Mouse (Mus musculus): ENCODE data around the gene Flrt3. TPM values are rescaled to one million over a fixed set of nuclear protein-coding genes. Genes with fewer than 3 reads are reported as not detected.
A peak's percentile ranks its signal among the peaks of the same experiment; 100 is the strongest.

Gene Flrt3
- total RNA-seq (2015) (not detected in 2 replicates), total RNA-seq (2017) (not detected in 2 replicates)

- ATAC-seq (replicated peaks; ENCODE audit: poor library complexity), result peak; percentile 99
These were observed at the start of gene Flrt3 for GRCm38 (mm10) chr2:140670963-140671702. Gene Flrt3, minus strand, starts transcription at chr2:140671469.

GRCm38 (mm10) chr2:140717407-140717806, 46.1 kb upstream of the Flrt3 start:
- ATAC-seq (replicated peaks; ENCODE audit: poor library complexity), result no peak

GRCm38 (mm10) chr2:140715822-140716221, 44.6 kb upstream of the Flrt3 start:
- ATAC-seq (replicated peaks; ENCODE audit: poor library complexity), result no peak

- no peak for ATAC-seq (replicated peaks; ENCODE audit: poor library complexity)
These were observed 36.3 kb upstream of the Flrt3 start for GRCm38 (mm10) chr2:140707550-140707949.

DNA sequence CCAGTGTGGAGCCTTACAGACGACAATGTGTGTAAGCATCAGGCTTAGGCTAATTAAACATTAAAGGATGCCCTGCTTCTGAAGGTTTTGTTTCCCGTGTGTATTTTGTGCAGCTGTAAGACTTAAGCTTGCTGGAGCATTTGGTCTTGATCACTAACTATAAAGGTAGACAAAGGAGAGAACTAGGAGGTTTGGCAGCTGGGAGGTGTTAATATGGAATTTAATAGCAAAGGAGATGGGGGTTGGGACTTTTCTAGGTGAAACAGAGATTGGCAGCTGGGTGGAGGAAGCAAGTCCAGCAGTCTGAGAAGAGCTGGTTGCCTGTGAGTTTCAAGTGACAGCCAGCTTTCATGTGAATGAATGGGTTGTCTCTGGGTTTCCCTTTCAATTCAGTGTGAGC, 34.0 kb upstream of the Flrt3 start:
- no peak for ATAC-seq (replicated peaks; ENCODE audit: poor library complexity)

DNA sequence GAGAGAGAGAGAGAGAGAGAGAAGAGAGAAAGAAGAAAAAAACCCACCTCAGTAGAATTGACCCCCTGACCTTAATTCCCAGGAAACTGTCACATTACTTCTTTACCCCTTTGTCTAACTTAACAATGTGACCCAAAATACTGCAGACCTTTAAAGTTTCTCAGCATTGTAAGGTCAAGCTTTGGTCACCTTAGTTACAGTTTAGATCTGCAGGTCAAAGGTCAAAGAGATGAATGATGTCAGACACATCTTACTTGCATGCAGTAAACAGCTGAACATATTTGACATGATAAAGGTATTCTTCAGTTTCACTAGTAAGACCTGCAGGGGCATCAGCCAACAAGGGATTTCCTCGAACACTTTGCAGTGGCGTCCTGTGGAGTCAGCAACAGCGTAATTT, 32.9 kb upstream of the Flrt3 start:
- no peak for ATAC-seq (replicated peaks; ENCODE audit: poor library complexity)

DNA sequence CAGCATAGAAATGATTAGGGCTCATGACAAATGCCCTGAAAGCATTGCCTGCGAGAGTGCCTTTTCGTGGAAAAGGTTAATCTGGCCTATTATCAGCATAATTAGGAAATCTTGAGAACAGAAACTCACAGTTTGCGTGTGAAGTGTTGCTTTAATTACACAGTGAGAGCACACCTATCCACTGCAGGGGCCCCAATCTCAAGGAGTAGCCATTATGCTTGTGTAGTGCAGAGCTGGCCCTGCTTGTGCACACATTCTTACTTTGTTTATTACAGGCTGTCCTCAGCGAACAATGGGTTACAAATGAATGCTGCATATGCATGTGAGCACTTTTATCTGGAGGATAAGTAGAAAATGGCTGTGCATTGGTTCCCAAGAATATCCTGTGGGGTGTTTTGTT, 32.1 kb upstream of the Flrt3 start:
- no peak for ATAC-seq (replicated peaks; ENCODE audit: poor library complexity)

GRCm38 (mm10) chr2:140698585-140698984, 27.3 kb upstream of the Flrt3 start:
- ATAC-seq (replicated peaks; ENCODE audit: poor library complexity), result no peak

DNA sequence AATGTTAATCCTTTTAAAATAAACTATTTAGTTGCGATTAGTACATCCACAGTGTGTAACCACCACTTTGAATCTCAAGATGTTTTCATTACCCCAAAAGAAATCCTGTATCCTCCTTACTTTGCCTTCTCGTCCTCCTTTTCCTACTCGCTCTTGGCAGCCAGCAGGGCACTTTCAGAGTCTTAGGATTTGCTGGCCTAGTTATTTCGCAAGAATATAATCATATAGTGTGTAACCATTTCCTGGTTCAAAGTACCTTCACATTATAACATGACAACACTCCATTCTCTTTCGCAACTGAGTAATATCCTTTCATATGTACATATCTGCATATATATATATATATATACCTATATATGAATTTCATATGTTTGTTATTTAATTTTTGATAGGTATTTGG, 22.6 kb upstream of the Flrt3 start:
- ATAC-seq (replicated peaks; ENCODE audit: poor library complexity), result peak; percentile 50

DNA sequence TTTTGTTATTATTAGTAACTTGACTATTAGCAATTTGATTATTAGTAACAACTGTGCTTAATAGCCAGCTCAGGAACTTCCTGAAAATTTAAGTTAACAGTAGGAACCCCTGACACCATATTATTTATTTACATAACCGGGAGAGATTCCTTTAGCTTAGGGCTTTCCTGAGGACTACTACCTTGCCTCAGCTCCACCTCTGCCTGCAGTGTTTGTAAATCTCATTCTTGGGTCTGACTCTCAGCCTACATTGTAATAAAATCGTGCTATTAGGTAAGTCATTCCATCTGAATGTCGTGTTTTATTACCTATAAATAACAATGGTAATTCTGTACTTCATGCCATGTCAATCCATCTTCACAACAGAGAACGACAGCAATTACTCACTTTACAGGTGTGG, 21.2 kb upstream of the Flrt3 start:
- no peak for ATAC-seq (replicated peaks; ENCODE audit: poor library complexity)

- 0 out of 2 replicates have a peak, but pooled peaks have one; percentile 31 for ATAC-seq (replicated peaks; ENCODE audit: poor library complexity)
These were observed 20.1 kb upstream of the Flrt3 start for GRCm38 (mm10) chr2:140691403-140691802.

GRCm38 (mm10) chr2:140690906-140691305, 19.6 kb upstream of the Flrt3 start:
- ATAC-seq (replicated peaks; ENCODE audit: poor library complexity), result peak; percentile 48; the same call in 1 of the 2 replicates

DNA sequence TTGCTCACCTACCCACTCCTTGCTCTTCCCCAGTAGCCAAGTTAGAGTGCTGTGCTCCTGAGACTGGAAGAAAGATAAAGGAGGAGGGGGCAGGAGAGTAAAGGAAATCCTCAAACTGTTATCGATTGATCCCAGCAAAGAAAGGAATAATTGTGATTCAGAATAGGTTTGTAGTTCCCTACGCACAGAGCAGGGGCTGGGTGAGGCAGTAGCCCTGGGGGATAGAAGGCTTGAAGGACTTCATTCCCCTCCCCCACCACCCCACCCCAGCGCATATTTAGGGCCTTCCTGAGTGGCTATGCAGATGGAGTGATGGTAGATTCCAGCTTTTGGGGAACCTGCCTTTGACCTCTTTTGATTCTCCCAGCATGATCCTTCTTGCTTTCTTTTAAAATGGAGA, 5.5 kb upstream of the Flrt3 start:
- no peak for ATAC-seq (replicated peaks; ENCODE audit: poor library complexity)

- no peak for ATAC-seq (replicated peaks; ENCODE audit: poor library complexity)
These were observed 2.2 kb upstream of the Flrt3 start for GRCm38 (mm10) chr2:140673466-140673865.

- ATAC-seq (replicated peaks; ENCODE audit: poor library complexity), result no peak
These were observed 812 bp downstream of the Flrt3 start for GRCm38 (mm10) chr2:140670457-140670856.

DNA sequence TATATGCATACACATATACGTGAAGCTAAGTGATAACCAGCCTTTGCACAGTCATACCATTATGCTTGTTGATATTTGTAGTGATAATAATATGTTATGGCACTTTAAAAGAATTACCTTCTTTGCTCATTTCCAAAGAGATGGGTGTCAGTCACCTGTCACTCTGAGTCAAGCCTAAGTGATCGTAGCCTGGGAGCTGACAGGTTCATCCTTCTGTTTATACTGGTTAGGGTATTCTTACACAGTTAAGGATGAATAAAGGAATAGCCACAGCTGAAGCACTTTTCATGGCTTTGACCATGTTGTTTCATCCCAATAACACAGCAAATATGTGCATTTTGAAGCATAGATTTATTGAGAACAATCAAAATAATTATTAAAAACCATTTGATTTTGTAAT, 1.5 kb downstream of the Flrt3 start:
- no peak for ATAC-seq (replicated peaks; ENCODE audit: poor library complexity)

DNA sequence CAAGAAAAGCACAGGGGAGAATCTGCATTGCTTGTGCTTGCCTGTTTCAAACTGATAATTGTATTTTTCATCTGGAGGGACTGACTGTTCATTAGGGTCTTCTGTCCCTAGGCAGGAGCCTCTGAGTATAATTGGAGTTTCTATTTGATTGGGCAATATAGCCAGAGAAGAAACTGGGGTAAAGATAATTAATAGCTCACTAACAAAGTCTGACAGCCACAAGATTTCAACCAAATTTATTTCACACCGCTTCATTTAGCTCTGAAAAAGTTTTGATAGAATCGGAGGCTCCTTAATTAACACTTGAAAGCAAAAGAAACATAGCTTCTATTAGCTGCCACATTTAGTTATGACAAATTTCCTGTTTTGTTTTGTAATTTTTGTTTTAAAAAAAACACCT, 2.2 kb downstream of the Flrt3 start:
- ATAC-seq (replicated peaks; ENCODE audit: poor library complexity), result no peak

GRCm38 (mm10) chr2:140668311-140668710, 3.0 kb downstream of the Flrt3 start:
- ATAC-seq (replicated peaks; ENCODE audit: poor library complexity), result peak; percentile 56; the same call in 1 of the 2 replicates

DNA sequence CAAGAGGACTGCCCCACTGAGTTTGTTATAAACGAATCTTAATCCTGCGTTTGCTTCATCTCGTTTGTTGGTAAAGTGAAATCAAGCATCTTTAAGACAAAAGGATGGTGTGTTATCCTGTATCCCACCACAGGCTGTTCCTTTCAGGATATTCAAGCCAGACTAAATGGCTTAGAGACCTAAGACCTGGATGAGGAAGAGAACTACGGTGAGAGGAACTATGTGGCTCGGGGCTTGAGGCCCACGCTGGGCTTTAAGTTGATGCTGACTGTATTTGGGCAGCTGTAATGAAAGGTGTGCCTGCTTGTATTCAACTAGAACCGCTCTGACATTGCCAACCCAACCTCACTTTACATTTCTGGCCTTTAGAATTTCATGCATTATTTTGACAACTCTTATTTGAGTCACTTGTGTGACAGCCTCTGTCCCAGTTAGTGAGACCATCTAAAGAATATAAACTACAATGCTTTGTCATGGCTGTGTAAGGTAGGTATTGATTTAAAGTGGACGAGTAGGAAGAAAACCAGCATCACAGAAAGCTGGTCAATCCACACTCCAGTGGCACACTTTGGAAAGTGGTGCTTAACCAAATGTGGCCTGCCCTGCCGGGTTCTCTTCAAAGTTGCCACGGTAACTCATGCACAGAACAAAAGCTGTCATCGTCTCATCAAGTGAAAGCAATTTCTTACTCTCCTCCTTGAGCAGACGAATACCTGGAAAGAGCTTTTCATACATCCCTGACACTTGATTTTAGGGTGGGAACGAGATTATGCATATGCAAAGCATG, 3.8 kb downstream of the Flrt3 start:
- no peak for ATAC-seq (replicated peaks; ENCODE audit: poor library complexity)

DNA sequence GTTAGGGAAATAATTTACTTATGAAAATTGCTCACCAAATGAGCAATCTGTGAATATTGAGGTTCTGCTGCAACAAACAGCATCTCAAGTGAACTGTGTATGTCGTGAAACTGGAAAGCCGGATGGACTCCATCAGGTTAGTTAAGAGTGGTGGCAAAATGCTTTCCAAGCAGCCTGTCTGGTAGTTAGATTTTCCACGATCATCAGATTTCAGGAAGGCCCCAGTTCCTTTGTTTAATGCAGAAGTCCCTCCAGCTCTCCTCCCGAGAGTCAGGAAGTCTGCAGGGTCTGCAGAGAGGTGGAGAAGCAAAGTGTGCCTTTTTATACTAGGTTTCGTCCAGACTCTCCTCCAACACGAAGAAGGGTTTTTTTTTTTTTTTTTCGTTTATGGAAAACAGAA, 4.4 kb downstream of the Flrt3 start:
- no peak for ATAC-seq (replicated peaks; ENCODE audit: poor library complexity)

DNA sequence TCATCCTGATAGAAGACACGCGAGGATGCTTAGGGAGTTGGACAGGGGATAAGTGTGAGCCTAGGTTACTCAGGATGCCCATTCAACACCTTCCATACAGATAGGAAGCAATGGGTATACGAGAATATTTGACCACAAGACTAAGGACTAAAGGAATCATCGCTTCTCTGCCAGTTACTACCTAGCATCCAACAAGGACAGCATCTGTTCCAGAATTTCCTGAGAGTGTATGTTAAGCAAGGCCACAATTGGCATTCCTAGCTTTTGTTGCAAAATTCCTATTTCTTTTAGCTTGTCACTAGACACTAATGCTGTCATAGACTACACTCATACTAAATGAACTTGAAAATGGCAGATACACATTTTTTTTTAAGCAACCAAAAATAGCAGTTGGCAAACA, 6.9 kb downstream of the Flrt3 start:
- ATAC-seq (replicated peaks; ENCODE audit: poor library complexity), result no peak

DNA sequence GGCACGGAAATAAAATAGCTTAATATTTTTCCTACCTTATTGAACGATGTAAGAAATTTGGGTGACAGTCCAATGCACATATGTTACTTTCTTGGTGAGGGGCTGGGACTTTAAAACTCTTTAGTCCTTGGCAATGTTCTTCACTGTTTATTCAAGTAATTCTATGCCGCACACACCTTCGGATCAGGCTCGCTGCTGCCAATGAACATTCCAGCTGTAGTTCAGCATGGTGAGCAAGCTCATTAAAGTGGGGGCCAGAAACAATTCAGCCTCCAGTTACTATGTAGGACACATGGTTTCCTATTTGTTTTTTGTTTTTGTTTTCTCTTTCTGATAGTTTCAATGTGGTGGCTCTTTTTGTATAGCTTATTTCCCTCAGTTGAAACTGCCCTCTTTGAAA, 8.6 kb downstream of the Flrt3 start:
- ATAC-seq (replicated peaks; ENCODE audit: poor library complexity), result no peak

All from megakaryocyte progenitor cell, adult 5-6 weeks (primary cell).